9 mouse cellular contexts compared by ENCODE assay signal in genomic region chr1:74901686-74902085, GRCm38 (mm10). TPM values are rescaled to one million over a fixed set of nuclear protein-coding genes. Genes with fewer than 3 reads are reported as not detected.
A peak's percentile ranks its signal among the peaks of the same experiment; 100 is the strongest.
DNase-seq lines count a peak whose midpoint lies in the region; ATAC-seq lines count a peak whose summit lies in the region.
"Had no signal": no experiment of that assay in that cellular context is flagged by ENCODE, and none has a peak within 500 bp of the region (broad histone marks: within the 10 kb centered on the region; RNA-seq: fewer than 3 reads in every experiment).

No protein-coding gene starts in this region.

- no peak overlapping the region for H3K27ac ChIP-seq in intestine, embryonic 14.5 days (ENCODE audit: low read depth)
- no peak overlapping the region for H3K27ac ChIP-seq in intestine, embryonic 15.5 days

- H3K4me2 ChIP-seq in intestine, embryonic 14.5 days (ENCODE audit: low read length) = no peak overlapping the region
- no peak overlapping the region for H3K4me2 ChIP-seq in intestine, embryonic 15.5 days (replicated peaks)

- H3K9me3 ChIP-seq in intestine, embryonic 14.5 days (ENCODE audit: control insufficient read depth, low read length) = no peaks in the 10 kb centered on the region
- no peaks in the 10 kb centered on the region for H3K9me3 ChIP-seq in intestine, embryonic 15.5 days

- intact Hi-C loops in left cerebral cortex, postnatal 25 days (cut with DNase I) = no loop called here

- 7% methylated on average over 3 of the region's 3 CpGs for WGBS in intestine, embryonic 14.5 days
- 17% methylated on average over 3 of the region's 3 CpGs for WGBS in intestine, embryonic 15.5 days

- peaks cover 54% of the 10 kb centered on the region for H3K27me3 ChIP-seq in intestine, embryonic 14.5 days (replicated peaks; ENCODE audit: control insufficient read depth, insufficient read depth, low read length)
- peaks cover 37% of the 10 kb centered on the region for H3K27me3 ChIP-seq in intestine, embryonic 15.5 days (replicated peaks)
- H3K27me3 ChIP-seq in splenic B cell, adult 2 months (ENCODE audit: control insufficient read depth, insufficient read depth, low read length, poor library complexity, severe bottlenecking) = no peaks in the 10 kb centered on the region

- no peak for ATAC-seq in intestine, embryonic 14.5 days (replicated peaks; ENCODE audit: low FRiP score, low TSS enrichment, low read depth)
- no peak for ATAC-seq in intestine, embryonic 15.5 days
- ATAC-seq in inflammation-experienced regulatory T-cells, adult 6 months = no peak

- peaks cover 16% of the 10 kb centered on the region; the same call in 1 of the 2 replicates for H3K4me1 ChIP-seq in intestine, embryonic 14.5 days (replicated peaks; ENCODE audit: control insufficient read depth, insufficient read depth, low read length)
- peaks cover 15% of the 10 kb centered on the region; the same call in 1 of the 2 replicates for H3K4me1 ChIP-seq in intestine, embryonic 15.5 days (replicated peaks)

- peak; percentile 84 for DNase-seq in intestine, embryonic 14.5 days (ENCODE audit: low spot score)
- peak; percentile 10 to 16 for DNase-seq in CD8-positive naive resting alpha-beta T cell, adult 2 months (ENCODE audit: low read depth in 2 of 2, low spot score in 2 of 2)
- DNase-seq in ZHBTc4 (ENCODE audit: low read depth, low spot score) = peak; percentile 86
- peak; percentile 57 for DNase-seq in embryo, embryonic 11 days
- DNase-seq in left cerebral cortex, postnatal 25 days (ENCODE audit: low spot score in 2 of 2) = peak; percentile 36 to 52
- peak; percentile 63 for DNase-seq in splenic B cell, adult 2 months (ENCODE audit: low read depth, low spot score)

- H3K4me3 ChIP-seq in intestine, embryonic 14.5 days (ENCODE audit: low read depth, low read length) = no peak overlapping the region
- H3K4me3 ChIP-seq in intestine, embryonic 15.5 days (replicated peaks) = no peak overlapping the region

- no peak overlapping the region for H3K9ac ChIP-seq in intestine, embryonic 14.5 days (ENCODE audit: low read length)
- H3K9ac ChIP-seq in intestine, embryonic 15.5 days = no peak overlapping the region

- H3K36me3 ChIP-seq in intestine, embryonic 14.5 days (ENCODE audit: control insufficient read depth, insufficient read depth, low read length) = no peaks in the 10 kb centered on the region
- no peaks in the 10 kb centered on the region for H3K36me3 ChIP-seq in intestine, embryonic 15.5 days
- H3K36me3 ChIP-seq in splenic B cell, adult 2 months (ENCODE audit: control insufficient read depth, insufficient read depth, low read length, poor library complexity, severe bottlenecking) = no peaks in the 10 kb centered on the region

RNA-seq across cellular contexts. Expression of gene Cryba2, which starts 8.7 kb away (rescaled TPM):
- polyA plus RNA-seq in intestine, embryonic 14.5 days (2014; fragmentation: Nextera tagmentation; extraction: Ambion mirVana) = 2.5 TPM in 1 of 2 replicates, not detected in the other
- 1.7 and 3.0 TPM in 2 replicates for polyA plus RNA-seq in intestine, embryonic 15.5 days (2015; fragmentation: Nextera tagmentation; extraction: Ambion mirVana)
- total RNA-seq in left cerebral cortex, postnatal 25 days (2021) = not detected
- polyA plus RNA-seq in inflammation-experienced regulatory T-cells, adult 6 months (2017; shearing (Covaris generic)) = not detected
- total RNA-seq: left cerebral cortex, postnatal 10 days had no signal

RNA-seq across cellular contexts. Expression of gene Fev, which starts 16.5 kb away (rescaled TPM):
- 0.55 and 1.4 TPM in 2 replicates for polyA plus RNA-seq in intestine, embryonic 14.5 days (2014; fragmentation: Nextera tagmentation; extraction: Ambion mirVana)
- 2.2 and 2.9 TPM in 2 replicates for polyA plus RNA-seq in intestine, embryonic 15.5 days (2015; fragmentation: Nextera tagmentation; extraction: Ambion mirVana)
- total RNA-seq in left cerebral cortex, postnatal 25 days (2021) = not detected
- not detected for polyA plus RNA-seq in inflammation-experienced regulatory T-cells, adult 6 months (2017; shearing (Covaris generic))
- total RNA-seq: left cerebral cortex, postnatal 10 days had no signal

RNA-seq across cellular contexts. Expression of gene Cfap65, which starts 33.7 kb away (rescaled TPM):
- 0.15 and 0.27 TPM in 2 replicates for polyA plus RNA-seq in intestine, embryonic 14.5 days (2014; fragmentation: Nextera tagmentation; extraction: Ambion mirVana)
- polyA plus RNA-seq in intestine, embryonic 15.5 days (2015; fragmentation: Nextera tagmentation; extraction: Ambion mirVana) = 0.08 and 0.19 TPM in 2 replicates
- 1 to 10 TPM; 2.1 to 2.4 TPM for total RNA-seq in left cerebral cortex, postnatal 25 days (2021)
- not detected for polyA plus RNA-seq in inflammation-experienced regulatory T-cells, adult 6 months (2017; shearing (Covaris generic))

RNA-seq across cellular contexts. Expression of gene Cdk5r2, which starts 47.0 kb away (rescaled TPM):
- polyA plus RNA-seq in intestine, embryonic 14.5 days (2014; fragmentation: Nextera tagmentation; extraction: Ambion mirVana) = 0.28 and 0.36 TPM in 2 replicates
- 0.13 and 0.16 TPM in 2 replicates for polyA plus RNA-seq in intestine, embryonic 15.5 days (2015; fragmentation: Nextera tagmentation; extraction: Ambion mirVana)
- total RNA-seq in left cerebral cortex, postnatal 25 days (2021) = 100 to 1,000 TPM; 441 to 447 TPM
- polyA plus RNA-seq in inflammation-experienced regulatory T-cells, adult 6 months (2017; shearing (Covaris generic)) = not detected

RNA-seq across cellular contexts. Expression of gene Ihh, which starts 49.8 kb away (rescaled TPM):
- 28.8 and 33.7 TPM in 2 replicates for polyA plus RNA-seq in intestine, embryonic 14.5 days (2014; fragmentation: Nextera tagmentation; extraction: Ambion mirVana)
- polyA plus RNA-seq in intestine, embryonic 15.5 days (2015; fragmentation: Nextera tagmentation; extraction: Ambion mirVana) = 29.1 and 30.9 TPM in 2 replicates
- under 1 TPM; 0.21 to 0.41 TPM for total RNA-seq in left cerebral cortex, postnatal 25 days (2021)
- polyA plus RNA-seq in inflammation-experienced regulatory T-cells, adult 6 months (2017; shearing (Covaris generic)) = not detected

Comparison
In these comparisons a context has a peak if more than half of its experiments do, and no peak if none do; other contexts are left out.
1. DNase-seq: peak in every context shown above with its lines; median percentile 86 in ZHBTc4; 84 in intestine, embryonic 14.5 days; 63 in splenic B cell, adult 2 months; 57 in embryo, embryonic 11 days; 44 in left cerebral cortex, postnatal 25 days; 13 in CD8-positive naive resting alpha-beta T cell, adult 2 months.